Mouse (Mus musculus) A20 (cell line): ENCODE measurements around the gene Hps5.
A peak's percentile ranks its signal among the peaks of the same experiment; 100 is the strongest.

Source experiments
- DNase-seq: peaks from one replicate; pipeline ENCODE4 v3.0.0-alpha.2; 2011; ENCODE audit warnings: low read depth, low spot score

Gene Hps5

DNA sequence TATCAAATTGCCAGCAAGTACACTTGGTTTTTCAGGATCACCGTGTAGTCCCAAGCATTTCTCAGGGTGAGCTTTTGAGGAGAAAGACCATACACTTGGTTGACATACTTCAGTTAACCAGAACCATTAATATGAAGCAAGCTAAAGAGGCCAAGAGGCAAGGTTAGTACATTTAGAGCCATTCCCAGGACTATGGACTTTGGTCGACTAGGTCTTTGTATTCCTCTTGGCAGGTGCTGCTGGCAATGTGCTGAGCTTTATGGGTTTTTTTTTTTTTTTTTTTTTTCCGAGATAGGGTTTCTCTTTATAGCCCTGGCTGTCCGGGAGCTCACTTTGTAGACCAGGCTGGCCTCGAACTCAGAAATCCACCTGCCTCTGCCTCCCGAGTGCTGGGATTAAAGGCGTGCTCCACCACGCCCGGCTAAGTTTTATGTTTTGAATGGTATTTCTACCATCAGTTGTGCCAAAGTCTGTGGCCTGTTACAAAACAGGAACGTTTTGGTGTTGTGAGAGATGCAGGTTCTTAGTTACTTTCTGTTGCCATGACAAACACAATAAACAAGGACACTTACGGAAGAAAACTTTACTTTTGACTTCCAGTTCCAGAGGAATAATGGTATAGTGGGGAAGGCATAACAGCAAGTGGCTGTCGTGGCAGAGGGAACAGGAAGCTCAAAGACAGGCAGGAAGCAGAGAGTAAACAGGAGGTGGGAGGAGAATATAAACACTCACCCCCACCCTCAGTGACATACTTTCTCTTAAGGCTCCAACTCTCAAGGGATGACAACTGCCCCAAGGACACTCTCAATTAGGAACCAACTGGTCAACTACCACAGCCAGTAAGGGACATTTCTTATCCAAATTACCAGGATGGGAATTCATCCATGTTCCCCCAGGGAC, 57.1 kb downstream of the Hps5 start:
- DNase-seq: no peak

DNA sequence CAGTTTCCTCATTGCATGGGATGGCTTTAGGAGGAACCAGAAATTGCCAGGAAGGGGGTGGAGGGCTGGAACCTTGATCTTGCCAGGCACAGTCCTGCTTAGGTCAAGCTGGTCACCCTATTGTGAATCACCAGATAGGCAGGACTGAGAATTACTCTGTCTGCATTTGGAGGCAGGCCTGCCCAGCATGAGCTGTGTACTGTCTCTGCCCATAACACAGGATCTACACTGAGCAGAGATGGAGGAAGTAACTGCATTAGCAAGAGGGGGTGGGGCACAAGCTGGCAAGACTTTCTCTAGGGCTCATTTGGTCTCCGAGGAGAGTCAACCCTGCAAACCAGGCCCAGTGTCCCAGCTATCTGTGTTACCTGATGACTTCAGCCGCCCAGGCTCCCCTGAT, 60.9 kb downstream of the Hps5 start:
- peak; percentile 10 for DNase-seq

DNA sequence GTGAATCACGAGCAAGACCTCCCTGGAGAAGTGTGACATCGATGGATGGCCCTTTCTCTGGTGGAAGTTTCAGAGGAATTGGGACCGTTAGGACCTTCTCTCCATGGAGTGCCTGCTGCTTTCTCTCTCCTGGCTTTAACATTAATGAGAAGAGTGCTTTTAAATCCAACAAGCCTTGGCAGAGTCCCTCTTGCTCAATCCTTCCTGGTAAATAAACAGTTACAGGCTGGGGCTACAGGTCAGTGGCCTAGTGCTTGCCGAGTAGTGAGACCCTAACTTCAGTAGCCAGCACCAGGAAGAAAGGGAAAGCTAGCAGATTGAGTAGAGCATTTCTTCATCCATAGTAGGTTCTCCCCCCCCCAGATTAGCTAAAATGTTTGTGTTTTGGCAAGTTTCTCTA, 63.4 kb downstream of the Hps5 start, which contains the start of gene Saa4:
Gene Saa4, minus strand, starts transcription at position 146 of the 400 bp plus-strand sequence.
- no peak for DNase-seq

DNA sequence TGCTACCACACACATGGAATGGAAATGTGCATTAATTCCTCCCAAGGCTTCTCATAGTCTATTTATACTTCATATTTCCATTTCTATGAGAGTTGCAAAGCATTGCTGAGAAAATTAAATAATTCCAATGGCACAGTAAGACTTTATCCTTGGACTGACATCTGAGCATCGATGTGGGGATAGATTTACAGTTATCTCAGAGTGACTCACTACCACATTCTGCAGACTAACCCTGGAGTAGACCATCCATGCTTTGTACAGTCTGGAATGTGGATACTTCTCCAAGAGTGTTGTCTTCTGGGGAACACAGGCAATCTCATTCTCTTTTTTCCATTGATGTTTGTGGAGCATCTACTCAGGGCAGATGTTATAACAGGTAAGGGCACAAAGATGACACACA, 68.3 kb downstream of the Hps5 start:
- DNase-seq: no peak

DNA sequence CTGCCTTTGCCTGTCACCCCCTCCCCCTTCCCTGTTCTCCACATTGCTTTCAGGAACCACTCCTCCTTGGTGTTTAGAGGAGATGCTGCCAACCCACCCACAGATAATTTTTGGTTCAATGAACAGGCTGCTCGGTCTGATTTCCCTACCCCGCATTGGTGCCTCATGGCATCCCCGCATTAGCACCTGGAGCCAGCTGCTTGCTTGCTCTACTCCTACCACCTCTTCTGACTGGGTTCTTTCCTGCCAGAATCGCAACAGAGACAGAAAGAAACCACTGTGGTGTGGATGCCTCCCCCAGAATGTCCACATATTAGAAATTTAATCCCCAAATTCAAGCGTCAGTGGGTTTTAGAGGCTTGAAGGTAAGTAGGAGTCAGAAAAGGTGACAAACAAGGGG, 71.5 kb downstream of the Hps5 start:
- DNase-seq: peak; percentile 55

DNA sequence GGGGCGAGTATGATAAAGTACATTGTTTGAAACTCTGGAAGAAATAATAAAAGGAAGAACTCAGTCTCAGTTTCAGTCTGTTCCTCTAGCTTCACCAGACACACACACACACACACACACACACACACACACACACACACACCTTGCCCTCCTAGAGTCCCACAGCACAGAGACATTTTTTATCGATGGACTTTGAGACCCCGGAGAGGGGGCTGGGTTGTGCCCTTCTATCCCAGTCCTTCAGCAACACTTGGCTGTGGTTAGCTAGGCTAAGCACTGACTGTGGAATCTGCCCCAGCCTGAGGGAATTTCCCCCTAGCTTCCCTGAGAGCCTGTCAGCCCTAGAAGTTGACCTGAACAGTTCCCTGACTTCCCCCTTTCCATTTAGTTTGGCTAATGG, 72.0 kb downstream of the Hps5 start:
- DNase-seq: peak; percentile 38

DNA sequence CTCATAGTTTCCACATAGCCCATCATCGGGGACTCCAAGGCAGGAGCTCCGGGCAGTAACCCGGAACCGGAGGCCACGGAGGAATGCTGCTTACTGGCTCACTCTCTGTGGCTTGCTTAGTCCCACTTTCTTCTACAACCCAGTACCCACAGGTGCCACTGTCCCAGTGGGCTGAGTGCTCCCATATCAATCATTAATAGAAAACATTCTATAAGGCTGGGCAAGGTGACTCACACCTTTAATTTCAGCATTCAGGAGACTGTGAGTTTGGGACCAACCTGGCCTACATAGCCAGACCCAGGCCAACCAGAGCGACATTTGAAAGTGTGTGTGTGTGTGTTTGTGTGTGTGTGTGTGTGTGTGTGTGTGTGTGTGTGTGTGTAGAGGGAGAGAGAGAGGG, 72.5 kb downstream of the Hps5 start:
- no peak for DNase-seq

DNA sequence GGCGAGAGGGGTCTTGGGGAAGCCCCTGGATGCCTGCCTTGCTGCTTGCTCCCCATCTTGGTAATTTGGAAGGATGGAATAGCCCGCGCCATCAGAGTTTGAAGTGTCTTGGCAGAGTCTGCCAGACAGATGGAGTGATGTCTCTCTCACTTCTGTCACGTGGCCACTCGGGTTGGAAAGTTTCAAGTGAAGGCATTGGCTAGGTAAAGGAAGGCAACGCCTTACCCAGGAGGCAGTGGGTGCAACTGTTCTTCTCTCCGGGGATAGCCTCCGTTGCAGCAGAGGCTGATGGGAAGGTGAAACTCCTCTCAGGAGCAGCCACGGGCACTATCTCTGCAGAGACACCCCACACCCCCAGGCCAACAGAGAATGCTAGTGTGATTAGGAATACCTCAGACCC, 75.4 kb downstream of the Hps5 start:
- no peak for DNase-seq

DNA sequence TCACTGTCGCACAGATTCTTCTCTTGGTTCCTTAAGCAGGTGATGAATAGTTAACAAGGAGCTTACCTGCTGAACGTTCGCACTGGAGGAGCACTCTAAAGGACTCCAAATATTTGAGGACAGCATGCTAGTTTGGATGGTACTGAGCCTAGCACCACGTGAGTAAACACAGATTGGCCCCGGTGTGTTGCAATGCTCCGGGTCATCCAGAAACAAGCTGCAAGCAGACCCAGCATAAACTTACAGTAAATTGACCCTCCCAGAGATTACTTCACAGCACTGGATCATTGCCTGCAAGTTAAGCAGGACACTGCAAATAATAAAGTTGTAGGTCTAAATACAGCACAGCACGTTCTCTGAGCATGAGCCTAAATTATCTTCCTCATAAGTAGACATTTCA, 76.3 kb downstream of the Hps5 start:
- no peak for DNase-seq

DNA sequence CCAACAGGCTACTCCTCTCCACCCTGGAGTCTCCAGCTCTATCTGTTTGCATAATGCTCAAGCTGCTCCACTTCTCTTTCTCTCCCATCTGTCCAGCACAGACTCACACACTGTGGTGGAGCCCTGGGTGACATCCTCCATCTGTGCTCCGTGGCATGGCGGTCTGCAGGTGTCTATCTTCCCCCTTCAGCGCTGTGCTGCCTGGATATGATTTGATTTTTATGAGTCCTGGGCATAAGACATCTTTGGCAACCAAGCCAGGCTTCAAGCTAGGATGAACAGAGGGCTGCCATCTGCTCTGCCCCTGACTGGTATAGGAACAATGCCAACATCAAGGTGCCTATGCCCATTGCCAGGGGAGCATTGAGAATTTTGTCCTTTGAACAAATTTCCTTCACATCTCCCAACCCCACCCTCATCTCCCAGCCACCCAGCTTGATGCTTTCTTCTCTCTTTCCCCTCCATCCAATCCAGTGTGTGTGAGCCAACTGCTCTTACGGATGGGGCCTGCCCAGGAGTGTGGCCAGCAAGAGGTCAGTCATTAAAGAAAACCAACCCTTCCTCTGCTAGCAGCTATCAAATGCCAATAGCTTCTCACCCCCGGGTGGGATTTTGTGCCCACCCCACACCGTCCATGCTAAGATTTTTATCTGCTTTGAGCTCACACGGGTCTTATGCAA, 77.1 kb downstream of the Hps5 start:
- no peak for DNase-seq

DNA sequence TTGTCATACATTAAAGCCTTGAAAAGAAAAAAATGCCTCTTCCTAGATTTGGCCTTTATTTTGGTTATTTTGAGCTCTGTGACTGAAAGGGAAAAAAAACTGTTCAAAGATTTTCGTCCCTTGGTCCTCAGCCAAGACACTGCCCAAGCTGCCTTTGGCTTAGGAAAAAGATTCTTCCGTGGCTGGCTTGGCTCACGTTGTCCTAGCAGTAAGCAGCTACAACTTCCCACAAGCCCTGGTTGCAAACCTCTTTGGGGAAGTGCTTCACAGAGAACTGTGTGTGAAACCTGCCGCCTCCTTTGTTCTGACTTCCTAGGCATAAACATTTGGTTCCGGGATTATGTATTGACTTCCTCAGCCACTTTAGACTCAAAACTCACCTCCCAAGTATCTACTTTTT, 79.0 kb downstream of the Hps5 start:
- DNase-seq: no peak

DNA sequence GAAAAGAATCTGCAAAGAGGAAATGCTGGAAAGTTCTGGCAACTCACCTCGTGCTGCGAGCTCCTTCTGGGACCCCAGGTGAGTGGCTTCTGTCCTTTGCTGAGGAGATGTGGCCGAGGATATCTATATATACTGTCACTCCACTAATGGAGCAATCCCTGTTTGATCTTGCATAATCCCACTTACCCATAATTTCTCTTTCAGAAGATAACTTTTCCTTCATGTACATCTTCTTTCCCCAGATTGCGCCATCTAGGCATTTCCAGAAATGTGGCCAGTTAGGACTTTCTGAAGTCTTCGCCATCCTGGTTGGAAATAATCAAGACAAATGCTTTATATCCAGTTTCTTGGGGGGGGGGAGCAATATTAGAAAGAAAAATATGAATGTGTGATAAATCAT, 80.3 kb downstream of the Hps5 start, which contains the start of gene Saa3:
Gene Saa3, minus strand, starts transcription at position 101 of the 400 bp plus-strand sequence.
- DNase-seq: no peak

DNA sequence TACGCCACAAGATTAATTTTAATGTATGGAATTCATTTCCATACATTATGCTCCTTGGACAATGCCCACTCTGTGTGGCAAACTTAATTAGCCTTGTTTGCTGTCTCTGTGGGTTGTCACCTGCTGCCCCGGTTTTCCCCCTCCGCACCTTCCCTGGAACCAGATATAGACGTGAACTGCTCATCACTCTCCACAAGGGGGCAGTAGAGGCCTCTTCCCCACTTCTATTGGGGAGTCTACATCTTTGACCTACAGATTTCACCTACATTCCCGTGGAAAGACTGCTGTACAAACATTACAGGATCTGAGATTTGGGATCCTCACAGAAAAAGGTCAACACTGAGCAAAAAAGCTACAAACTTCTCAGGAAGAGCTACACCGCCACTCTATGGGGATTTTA, 81.3 kb downstream of the Hps5 start:
- peak; percentile 76 for DNase-seq

DNA sequence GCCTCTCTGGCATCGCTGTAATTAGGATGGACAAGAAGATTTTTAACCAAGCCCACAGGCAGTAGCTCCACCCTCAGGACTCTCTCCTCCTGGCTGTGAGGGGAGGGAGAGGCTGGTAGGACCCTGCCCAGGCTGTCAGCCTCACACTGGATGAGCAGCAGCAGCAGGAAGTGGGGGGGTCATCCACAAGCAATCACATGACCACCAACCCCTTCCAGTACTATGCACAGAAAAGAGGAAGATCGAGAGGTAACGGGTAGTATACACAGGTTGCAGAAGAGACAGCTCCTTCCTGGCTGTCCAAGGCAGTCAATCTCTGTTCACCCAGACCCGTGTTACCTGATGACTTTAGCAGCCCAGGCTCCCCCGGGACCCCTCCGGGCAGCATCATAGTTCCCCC, 83.6 kb downstream of the Hps5 start:
- peak; percentile 47 for DNase-seq
